Mouse (Mus musculus) kidney, postnatal 4 days (tissue): ENCODE results near the gene Ryr3.
"Not testable (repeated sequence)": the region's sequence is repeated elsewhere in the genome, so short reads cannot be mapped to it uniquely, and the experiment has no call there.

ENCODE experiments used
- DNase-seq, 2 experiments: peaks; one replicate each; pipeline ENCODE4 v3.0.0; 2021; ENCODE audit warnings: mixed read lengths in 2 of 2

The Ryr3 gene

GRCm38 (mm10) chr2:113095184-113095583, 121.7 kb downstream of the Ryr3 start:
- DNase-seq = peak; percentile 4 to 21

DNA sequence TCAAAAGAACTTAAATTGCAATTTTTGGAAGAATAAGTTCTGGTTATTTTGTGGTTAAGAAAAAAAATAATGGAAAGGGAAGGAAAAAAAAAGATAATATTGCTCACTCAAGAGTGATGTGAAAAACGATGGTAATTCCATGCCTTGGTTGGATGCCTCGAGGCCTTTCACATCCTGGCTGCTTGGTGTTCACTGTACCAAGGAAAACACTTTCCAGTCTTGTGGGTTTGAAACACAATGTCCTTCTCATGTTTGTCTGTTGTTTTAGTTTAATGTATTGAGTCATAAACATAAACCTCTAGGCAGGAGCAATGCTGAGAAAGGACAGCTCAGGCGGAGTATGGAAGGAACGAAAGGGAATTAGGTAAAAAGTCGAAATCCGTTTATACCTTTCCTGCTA, 122.8 kb downstream of the Ryr3 start:
- no peak for DNase-seq

GRCm38 (mm10) chr2:113092756-113093155, 124.1 kb downstream of the Ryr3 start:
- DNase-seq = no peak

DNA sequence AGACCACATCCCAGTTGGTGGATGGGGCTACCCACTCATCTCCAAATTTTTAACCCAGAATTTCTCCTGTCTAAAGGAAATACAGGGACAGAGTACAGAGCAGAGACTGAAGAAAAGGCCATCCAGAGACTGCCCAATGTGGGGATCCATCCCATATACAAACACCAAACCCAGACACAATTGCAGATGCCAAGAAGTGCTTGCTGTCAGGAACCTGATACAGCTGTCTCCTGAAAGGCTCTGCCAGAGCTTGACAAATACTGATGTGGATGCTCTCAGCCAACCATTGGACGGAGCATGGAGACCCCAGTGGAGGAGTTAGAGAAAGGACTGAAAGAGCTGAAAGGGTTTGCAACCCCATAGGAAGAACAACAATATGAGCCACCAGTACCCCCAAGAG, 125.6 kb downstream of the Ryr3 start:
- DNase-seq = not testable (repeated sequence)

DNA sequence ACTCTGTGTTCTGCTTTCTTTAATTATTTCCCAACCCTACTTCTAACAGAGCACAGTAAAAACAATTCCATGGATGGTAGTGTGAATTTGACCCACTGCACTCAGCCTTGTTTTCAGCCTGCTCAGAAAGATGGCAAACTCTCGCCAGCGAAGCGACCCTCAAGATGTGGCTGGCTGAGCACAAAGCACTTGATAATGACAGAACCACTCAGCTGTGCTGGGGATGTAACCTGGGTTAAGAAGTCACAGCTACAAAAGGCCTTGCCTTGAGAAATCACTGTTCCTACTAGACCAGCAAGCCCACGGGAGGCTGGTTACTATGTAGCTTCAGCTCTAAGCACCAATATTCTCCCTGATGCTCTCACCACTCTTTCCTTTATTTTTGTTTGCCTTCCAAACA, 140.5 kb downstream of the Ryr3 start:
- peak in 1 of 2 experiments; percentile 14 for DNase-seq

DNA sequence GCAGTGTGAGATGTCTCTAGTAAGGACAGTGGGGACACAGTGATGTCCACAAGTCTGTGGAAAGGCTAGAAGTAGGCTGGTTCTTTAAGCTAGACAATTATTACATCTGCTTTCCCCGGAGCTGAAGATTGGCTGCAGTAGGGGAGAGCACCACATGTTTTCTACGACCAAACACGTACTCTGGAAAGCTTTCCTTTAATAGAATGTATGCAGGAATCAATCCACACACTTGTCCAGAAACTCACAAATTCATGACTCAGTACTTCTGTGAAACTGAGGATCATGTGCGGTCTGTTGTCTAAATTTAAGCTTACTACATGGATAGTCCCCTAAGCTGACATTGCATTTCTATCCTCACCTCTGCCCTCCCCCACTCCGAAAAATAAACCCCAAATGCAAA, 157.5 kb downstream of the Ryr3 start:
- no peak for DNase-seq

DNA sequence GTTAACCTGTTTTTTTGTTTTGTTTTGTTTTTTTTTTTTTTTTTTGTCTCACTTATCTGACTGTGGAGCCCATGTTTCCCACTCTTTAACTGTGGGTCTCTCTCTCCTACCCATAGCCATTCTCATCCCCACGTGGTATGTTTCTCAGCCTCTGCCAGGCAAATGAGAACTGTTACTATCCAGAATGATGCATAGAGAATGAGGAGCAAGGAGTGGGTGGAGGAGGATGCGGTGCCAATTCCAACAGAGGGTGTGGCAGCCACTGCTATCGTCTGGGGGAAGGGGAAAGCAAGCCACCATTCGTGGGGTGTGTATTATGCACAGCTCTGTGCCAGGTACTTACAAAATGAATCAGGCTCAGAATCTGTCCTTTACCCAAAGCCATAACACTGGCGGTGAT, 158.0 kb downstream of the Ryr3 start:
- no peak for DNase-seq

GRCm38 (mm10) chr2:113058116-113058515, 158.8 kb downstream of the Ryr3 start:
- no peak for DNase-seq

DNA sequence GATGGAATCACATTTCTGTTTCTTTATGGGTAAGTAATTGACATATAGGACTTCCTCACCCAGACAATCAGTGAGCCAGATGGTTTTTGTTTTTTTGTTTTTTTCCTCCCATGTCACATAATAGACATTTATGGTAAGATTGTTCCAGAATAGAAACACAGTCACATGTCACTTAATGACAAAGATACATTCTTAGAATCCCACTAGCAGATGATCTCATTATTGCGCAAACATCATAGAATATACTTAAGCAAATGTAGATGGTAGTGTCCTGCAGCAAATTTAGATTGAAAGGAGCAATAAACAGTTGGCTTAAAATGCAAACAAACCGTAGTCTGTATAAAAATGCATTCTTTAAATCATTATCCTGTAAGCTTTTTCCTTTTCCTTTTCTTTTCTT, 161.3 kb downstream of the Ryr3 start:
- DNase-seq = no peak

GRCm38 (mm10) chr2:113049831-113050230, 167.1 kb downstream of the Ryr3 start:
- no peak for DNase-seq

DNA sequence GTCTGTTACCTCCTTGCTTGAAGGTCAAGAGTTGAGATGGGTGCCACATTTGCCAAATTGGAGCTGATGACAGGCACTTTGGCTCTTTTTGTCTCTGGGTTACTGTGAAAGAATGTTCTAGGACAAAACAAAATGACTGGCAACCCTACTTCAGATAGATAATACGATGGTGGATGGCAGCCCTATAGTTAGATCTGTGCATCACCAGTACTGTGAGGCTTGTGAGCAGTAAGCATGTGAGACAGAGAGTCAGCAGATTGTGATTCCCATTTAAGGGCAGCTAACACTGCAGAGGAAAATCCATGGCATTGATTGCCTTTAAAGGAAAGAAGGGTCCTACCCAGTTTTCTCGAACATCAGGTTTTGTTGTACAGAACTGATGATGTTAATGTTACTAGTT, 180.3 kb downstream of the Ryr3 start:
- DNase-seq = no peak

DNA sequence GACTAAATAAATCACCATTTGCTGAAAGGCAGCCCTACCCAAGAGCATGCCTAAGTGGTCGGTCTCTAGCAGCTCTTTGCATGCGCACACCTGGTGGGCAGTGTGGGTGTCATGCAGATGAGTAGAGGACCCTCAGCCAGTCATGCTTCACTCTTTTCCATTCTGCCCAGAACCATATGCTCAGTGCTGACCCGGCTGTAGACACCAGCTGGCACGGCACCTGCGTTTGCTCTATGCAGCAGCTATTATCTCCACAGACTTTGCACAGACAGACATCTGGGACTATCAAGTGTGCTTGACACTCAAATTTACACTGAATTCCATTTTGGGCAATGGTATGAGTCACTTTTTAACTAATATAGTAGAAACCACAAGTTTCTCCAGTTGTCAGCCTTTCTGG, 186.2 kb downstream of the Ryr3 start:
- DNase-seq = no peak

- DNase-seq = no peak
Observed at GRCm38 (mm10) chr2:113019896-113020295, 197.0 kb downstream of the Ryr3 start.

DNA sequence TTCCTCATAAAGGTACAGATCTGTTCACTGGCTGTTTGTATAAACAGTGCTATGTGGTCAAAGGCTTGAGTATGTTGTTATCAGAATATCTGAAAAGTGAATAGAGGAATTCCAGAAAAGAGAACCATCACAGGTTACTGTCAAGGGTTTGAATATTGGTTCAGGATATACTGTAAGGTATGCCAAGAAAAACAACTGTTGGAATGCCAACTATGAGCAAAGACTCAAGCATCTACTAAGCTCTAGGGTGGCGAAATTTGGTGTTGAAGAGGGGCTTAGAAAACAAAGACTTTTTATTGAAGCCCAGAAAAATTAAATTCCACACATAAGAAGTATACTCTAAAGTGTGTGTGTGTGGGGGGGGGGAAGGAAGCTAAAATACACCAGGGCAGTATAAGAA, 198.6 kb downstream of the Ryr3 start:
- DNase-seq = no peak

- no peak for DNase-seq
Observed at GRCm38 (mm10) chr2:113016236-113016635, 200.7 kb downstream of the Ryr3 start.

DNA sequence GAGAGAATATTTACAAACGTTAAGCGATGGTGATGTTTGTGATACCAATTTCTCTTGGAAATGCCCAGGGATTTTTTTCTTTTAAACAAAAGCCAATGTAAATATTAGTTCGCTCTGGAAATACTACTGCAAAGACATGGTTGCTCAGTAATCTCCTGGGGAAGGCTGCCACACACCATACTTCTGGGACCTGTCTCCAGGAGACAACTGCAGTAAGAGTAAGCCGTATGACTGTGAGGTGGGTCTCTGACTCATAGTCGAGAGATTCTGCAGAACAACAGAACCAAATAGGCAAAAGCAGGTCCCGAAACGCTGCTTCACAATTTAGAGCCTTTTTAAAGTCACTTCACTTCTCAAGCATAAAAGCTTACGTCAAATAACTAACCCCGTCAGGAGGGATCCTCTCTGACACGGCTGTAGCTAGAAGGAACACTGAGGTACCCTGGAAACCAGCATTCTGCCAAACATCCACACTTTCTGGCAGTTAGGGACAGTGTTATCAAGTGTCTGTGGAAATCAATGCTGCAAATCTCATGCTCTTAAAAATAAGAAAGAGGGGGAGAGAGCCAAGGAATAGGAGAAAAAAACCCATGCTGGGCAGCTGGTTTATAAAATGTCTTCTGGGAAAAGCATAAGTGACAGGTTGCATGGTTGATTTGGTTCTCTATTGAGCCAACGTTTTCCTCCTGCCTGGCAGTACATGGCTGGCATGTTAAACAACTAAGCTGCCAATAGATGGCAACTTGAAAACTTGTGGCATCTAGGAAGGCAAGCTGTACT, 207.7 kb downstream of the Ryr3 start:
- DNase-seq = no peak

- no peak for DNase-seq
Observed at GRCm38 (mm10) chr2:112998498-112998897, 218.4 kb downstream of the Ryr3 start.

DNA sequence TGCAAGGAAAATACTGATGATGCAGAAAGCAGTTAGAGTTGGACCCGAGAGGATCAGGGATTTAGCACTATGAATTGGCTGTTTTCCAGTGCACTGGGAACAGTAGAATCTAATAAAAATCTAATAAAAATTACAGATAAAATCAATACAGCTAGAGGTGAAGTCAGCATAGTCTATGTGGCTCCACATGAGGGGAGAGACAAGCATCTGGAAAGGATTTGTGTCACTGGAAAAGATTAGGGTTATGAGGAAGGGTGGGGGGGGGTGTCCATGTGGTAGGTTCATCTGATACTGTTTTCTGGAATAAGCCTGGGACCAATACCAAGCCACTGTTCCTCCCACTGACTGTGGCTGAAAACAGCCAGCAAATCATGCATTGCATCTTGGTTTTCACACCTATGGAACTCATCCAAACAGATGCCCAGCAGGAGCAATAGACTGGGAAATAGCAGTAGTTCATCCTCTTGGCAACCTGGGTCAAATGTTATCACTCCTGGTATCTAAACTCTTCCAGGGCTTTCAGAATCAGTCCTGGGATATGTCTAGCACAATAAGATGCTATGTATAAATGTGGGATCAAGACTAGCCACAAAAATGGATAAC, 233.9 kb downstream of the Ryr3 start:
- DNase-seq = no peak

GRCm38 (mm10) chr2:112966807-112967625, 249.9 kb downstream of the Ryr3 start:
- DNase-seq = no peak

DNA sequence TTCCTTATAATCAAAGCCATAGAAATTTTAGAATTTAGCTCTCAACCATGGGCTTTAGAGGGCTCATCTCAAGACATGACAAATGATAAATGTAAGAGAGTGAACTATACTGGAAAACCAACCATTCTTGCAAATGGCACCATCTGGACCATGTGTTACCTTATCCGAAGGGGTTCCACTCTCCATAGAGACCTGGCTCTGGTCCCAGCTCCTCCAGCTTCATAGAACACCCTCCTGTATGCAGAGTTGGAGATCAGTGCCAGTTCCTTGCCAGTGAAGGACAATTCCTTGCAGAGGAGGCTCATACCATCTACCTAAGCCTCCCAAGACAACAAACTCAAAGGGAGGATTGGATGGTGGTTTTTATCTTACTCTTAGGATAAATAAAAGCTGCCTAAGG, 268.0 kb downstream of the Ryr3 start:
- no peak for DNase-seq

DNA sequence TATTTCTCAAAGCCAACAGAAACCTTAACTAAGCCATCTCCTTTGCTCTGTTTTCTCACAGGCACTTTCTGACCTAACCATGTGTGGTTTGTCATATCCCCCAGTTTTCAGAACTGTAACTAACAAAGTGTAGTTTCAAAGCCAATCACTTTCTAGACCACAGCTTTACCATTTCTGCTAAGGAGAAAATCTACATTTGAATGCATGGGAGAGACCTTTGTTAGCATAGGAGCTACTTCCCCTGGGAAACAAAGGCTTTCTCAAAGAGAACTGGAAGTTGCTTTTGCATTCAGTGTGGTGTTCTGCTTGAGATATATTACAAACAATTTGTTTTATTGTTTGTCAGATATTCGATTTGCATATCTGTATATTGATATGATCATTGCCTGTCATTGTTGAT, 285.1 kb downstream of the Ryr3 start:
- DNase-seq = no peak

DNA sequence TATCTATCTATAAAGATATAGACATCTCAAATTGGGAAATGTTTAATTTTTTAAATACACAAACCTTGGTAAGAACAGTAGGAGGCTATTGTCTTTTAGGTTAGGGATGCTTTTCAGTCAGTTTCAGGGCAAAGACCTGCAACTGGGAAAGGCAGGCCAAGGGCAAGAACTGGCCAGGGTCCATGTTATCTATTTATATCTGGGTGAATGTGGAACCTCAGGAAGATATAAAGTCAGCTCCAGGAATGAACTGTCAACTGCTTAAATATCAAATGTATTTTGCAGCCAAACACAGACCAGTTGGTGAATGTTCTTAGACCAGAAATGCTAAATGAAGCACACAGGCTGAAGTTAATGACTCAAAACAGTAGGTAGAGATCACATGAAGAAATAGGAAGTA, 303.1 kb downstream of the Ryr3 start:
- no peak for DNase-seq

- DNase-seq = no peak
Observed at GRCm38 (mm10) chr2:112912611-112913010, 304.3 kb downstream of the Ryr3 start.

DNA sequence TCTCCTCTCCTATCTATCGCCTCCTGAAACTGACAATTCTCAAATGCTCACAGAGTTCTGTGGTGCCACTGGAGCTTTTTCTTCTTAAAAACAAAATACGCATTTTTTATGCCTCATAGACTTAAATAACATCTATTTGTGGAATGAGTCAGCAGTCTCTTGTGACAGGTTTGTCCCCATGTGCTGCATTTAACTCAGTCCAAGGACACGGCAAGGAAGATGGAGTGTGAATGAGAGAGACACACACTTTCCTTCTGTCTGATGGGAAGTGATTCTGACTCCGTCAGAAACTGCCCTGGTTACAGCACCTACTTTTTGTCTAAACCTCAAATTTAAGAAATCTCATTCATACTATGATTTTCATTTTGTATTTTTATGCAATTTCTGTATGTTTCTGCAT, 306.3 kb downstream of the Ryr3 start:
- DNase-seq = no peak
